Mouse (Mus musculus) heart, embryonic 14.5 days (tissue): ENCODE data around the gene Fdxr. TPM values are rescaled to one million over a fixed set of nuclear protein-coding genes. Genes with fewer than 3 reads are reported as not detected.

Experiments used
- ATAC-seq: fragments of 200-750 bp; cut with Nextera tagmentation; 2 replicates; pipeline ENCODE4 v1.8.0; 2017; ENCODE audit warnings: low read depth, moderate TSS enrichment; ENCODE audit not compliant: insufficient number of reproducible peaks, insufficient read depth, low FRiP score
- H3K27ac ChIP-seq, 2 experiments: fragments of 200-500 bp in 1 of 2; fragments of 300-500 bp in 1 of 2; sonication (generic) in 1 of 2; replicated peaks in 1 of 2; 2 replicates each; pipeline ENCODE4 v1.5.1; 2012 to 2014; ENCODE audit warnings: low read depth in 2 of 2, low read length in 2 of 2, control low read depth in 1 of 2, mild to moderate bottlenecking in 1 of 2, mixed read lengths in 1 of 2; ENCODE audit not compliant: control insufficient read depth in 1 of 2, insufficient read depth in 1 of 2
- H3K27me3 ChIP-seq: fragments of 300-500 bp; sonication (generic); 2 replicates; pipeline ENCODE4 v1.6.1; 2014; ENCODE audit warnings: mild to moderate bottlenecking, low read length, control low read depth; ENCODE audit not compliant: control insufficient read depth, insufficient read depth
- H3K36me3 ChIP-seq: fragments of 300-500 bp; sonication (generic); 2 replicates; pipeline ENCODE4 v1.6.1; 2014; ENCODE audit warnings: mild to moderate bottlenecking, control low read depth, low read length, mixed read lengths; ENCODE audit not compliant: control insufficient read depth, insufficient read depth
- H3K4me1 ChIP-seq, 2 experiments: fragments of 200-500 bp in 1 of 2; fragments of 300-500 bp in 1 of 2; sonication (generic) in 1 of 2; 2 replicates each; pipeline ENCODE4 v1.6.1; 2012 to 2014; ENCODE audit warnings: low read length in 2 of 2, control low read depth in 1 of 2, mixed read lengths in 1 of 2; ENCODE audit not compliant: control insufficient read depth in 2 of 2, insufficient read depth in 2 of 2
- H3K4me2 ChIP-seq: fragments of 300-500 bp; sonication (generic); 2 replicates; pipeline ENCODE4 v1.6.1; 2014; ENCODE audit warnings: mild to moderate bottlenecking, low read length
- H3K4me3 ChIP-seq, 2 experiments: fragments of 200-500 bp in 1 of 2; fragments of 300-500 bp in 1 of 2; sonication (generic) in 1 of 2; 2 replicates each; pipeline ENCODE4 v1.5.1; 2012 to 2014; ENCODE audit warnings: low read length in 2 of 2, mild to moderate bottlenecking in 2 of 2, control low read depth in 1 of 2, low read depth in 1 of 2, moderate library complexity in 1 of 2; ENCODE audit not compliant: control insufficient read depth in 1 of 2, insufficient read depth in 1 of 2
- H3K9ac ChIP-seq: fragments of 300-500 bp; sonication (generic); 2 replicates; pipeline ENCODE4 v1.6.1; 2014; ENCODE audit warnings: mild to moderate bottlenecking, low read length
- H3K9me3 ChIP-seq: fragments of 300-500 bp; sonication (generic); 2 replicates; pipeline ENCODE4 v1.6.1; 2016; ENCODE audit warnings: low read length, control low read depth; ENCODE audit not compliant: control insufficient read depth
- WGBS: fragments of 180-500 bp; shearing (Covaris S2); extraction: QIAGEN DNeasy Blood & Tissue Kit; methylation state at CpG from one replicate; pipeline ENCODE4 v1.1.7; 2014; 5-methylcytosine and 5-hydroxymethylcytosine counted together
- polyA plus RNA-seq: library from polyadenylated mRNA; unstranded; fragments of >200 nt; fragmentation: Nextera tagmentation; extraction: Ambion mirVana; gene quantifications from 2 replicates; pipeline ENCODE4 v1.2.1, GENCODE M21; 2014

Fdxr gene
- polyA plus RNA-seq, 1 experiment from 2014 or later = 9.3 TPM

- H3K36me3 ChIP-seq = no peaks in the 10 kb centered on the region
- peaks cover 26 to 32% of the 10 kb centered on the region in 2 experiments for H3K4me1 ChIP-seq
- WGBS = 73% methylated on average over 20 of the region's 20 CpGs
- ATAC-seq = no peak
- H3K4me3 ChIP-seq = no peak overlapping the region
- no peak overlapping the region for H3K4me2 ChIP-seq
- no peak overlapping the region for H3K9ac ChIP-seq
- H3K9me3 ChIP-seq = no peaks in the 10 kb centered on the region
- 0 out of 2 replicates have a peak, but pooled peaks cover 7% of the 10 kb centered on the region for H3K27me3 ChIP-seq
- H3K27ac ChIP-seq = no peak overlapping the region
Measured at GRCm38 (mm10) chr11:115233526-115234290, 43.1 kb downstream of the Fdxr start.

GRCm38 (mm10) chr11:115232889-115233288, 44.0 kb downstream of the Fdxr start:
- 82% methylated on average over 5 of the region's 5 CpGs for WGBS
- Histone ChIP-seq H3K4me3 (no peak overlapping the region), H3K27ac (no peak overlapping the region), H3K4me2 (no peak overlapping the region), H3K9ac (no peak overlapping the region), H3K9me3 (no peaks in the 10 kb centered on the region), H3K4me1 (peaks cover 30 to 36% of the 10 kb centered on the region in 2 experiments), H3K27me3 (0 out of 2 replicates have a peak, but pooled peaks cover 7% of the 10 kb centered on the region), H3K36me3 (no peaks in the 10 kb centered on the region)
- ATAC-seq = no peak

DNA sequence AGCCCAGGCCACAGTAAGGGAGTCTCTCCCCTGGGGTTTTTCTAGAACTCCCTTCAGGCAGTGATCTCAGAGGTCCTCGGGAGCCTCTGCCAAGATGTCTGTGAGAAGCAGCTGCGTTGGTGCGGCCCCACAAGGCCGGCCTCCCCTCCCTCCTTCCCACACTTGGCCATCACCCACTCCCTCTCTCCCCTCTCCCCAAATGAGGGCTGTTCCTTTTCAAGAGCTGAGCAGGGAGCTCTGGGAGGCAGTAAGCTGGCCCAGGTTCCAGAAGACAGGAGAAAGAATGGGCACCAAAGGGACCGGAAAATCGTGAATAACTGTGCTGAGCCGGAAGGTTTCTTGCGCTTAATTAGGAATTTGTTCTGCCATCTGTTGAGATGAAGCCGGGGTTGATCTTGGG, 44.9 kb downstream of the Fdxr start:
- peaks cover 38 to 46% of the 10 kb centered on the region in 2 experiments for H3K4me1 ChIP-seq
- ATAC-seq = no peak
- H3K4me2 ChIP-seq = no peak overlapping the region
- no peaks in the 10 kb centered on the region for H3K9me3 ChIP-seq
- no peak overlapping the region for H3K9ac ChIP-seq
- H3K27me3 ChIP-seq = 0 out of 2 replicates have a peak, but pooled peaks cover 7% of the 10 kb centered on the region
- no peak overlapping the region for H3K27ac ChIP-seq
- H3K36me3 ChIP-seq = no peaks in the 10 kb centered on the region
- 71% methylated on average over 9 of the region's 9 CpGs for WGBS
- no peak overlapping the region for H3K4me3 ChIP-seq

GRCm38 (mm10) chr11:115231168-115231915, 45.5 kb downstream of the Fdxr start:
- Histone ChIP-seq H3K4me2 (no peak overlapping the region), H3K9ac (no peak overlapping the region), H3K27ac (no peak overlapping the region), H3K4me1 (peaks cover 41 to 50% of the 10 kb centered on the region in 2 experiments), H3K36me3 (no peaks in the 10 kb centered on the region), H3K9me3 (no peaks in the 10 kb centered on the region), H3K4me3 (no peak overlapping the region), H3K27me3 (0 out of 2 replicates have a peak, but pooled peaks cover 7% of the 10 kb centered on the region)
- ATAC-seq = no peak
- WGBS = 69% methylated on average over 14 of the region's 14 CpGs

DNA sequence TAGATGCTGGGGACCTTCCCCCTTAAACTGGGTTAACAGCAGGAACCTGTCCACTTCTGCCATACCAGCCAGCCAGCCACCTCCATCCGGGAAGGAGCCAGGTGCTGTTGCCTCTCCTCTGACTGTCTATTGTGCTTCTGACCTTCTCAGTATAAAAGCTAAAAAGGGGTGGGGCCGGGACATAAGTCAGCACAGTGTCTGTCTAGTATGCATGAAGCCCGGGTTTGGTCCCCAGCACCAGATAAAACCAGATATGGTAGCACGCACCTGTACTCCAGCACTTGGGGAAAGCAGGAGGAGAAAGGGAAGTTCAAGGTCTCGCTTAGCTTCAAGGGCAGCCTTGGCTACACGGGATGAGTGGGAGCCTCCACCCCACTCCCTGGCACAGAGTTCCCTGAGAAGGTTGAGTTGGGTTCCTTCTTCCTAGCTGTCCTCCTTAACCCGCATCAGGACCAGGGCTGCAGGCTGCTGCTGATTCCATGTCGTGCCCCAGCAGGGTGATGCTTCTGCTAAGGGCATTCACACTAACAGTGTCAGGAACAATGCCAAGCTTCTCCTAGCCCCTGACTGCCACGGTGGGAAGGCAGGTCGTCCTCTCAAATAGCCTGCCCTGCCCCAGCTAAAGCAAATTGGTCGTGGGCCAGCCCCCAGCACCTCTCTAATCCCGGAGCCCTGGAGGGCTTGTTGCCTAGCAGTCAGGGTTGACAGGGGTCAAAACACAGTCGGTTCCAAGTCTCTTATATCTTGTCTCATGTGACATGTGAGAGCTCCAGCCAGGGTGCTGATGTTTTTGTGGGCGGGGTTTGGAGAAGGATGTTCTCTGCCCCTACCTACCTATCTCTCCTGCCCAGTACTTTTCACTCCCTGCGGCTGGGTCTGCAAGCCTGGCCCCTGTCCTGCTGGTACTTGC, 47.6 kb downstream of the Fdxr start:
- no peak overlapping the region for H3K9ac ChIP-seq
- H3K36me3 ChIP-seq = no peaks in the 10 kb centered on the region
- 0 out of 4 replicates have a peak overlapping the region, but pooled peaks of 1 of the 2 experiments have one; percentile 8 for H3K27ac ChIP-seq
- H3K4me2 ChIP-seq = no peak overlapping the region
- peaks cover 46 to 57% of the 10 kb centered on the region in 2 experiments for H3K4me1 ChIP-seq
- peak; percentile 10; the same call in 1 of the 2 replicates for ATAC-seq
- 43% methylated on average over 15 of the region's 15 CpGs for WGBS
- 0 out of 2 replicates have a peak, but pooled peaks cover 2% of the 10 kb centered on the region for H3K27me3 ChIP-seq
- H3K9me3 ChIP-seq = no peaks in the 10 kb centered on the region
- no peak overlapping the region for H3K4me3 ChIP-seq

GRCm38 (mm10) chr11:115228430-115228829, 48.4 kb downstream of the Fdxr start:
- Histone ChIP-seq H3K9me3 (no peaks in the 10 kb centered on the region), H3K36me3 (no peaks in the 10 kb centered on the region), H3K4me1 (peaks cover 53 to 65% of the 10 kb centered on the region in 2 experiments), H3K27ac (no peak overlapping the region), H3K27me3 (0 out of 2 replicates have a peak, but pooled peaks cover 2% of the 10 kb centered on the region), H3K9ac (no peak overlapping the region), H3K4me2 (no peak overlapping the region), H3K4me3 (no peak overlapping the region)
- no peak for ATAC-seq
- WGBS = 51% methylated on average over 7 of the region's 7 CpGs

GRCm38 (mm10) chr11:115227640-115228039, 49.2 kb downstream of the Fdxr start:
- Histone ChIP-seq H3K36me3 (no peaks in the 10 kb centered on the region), H3K4me2 (no peak overlapping the region), H3K4me3 (no peak overlapping the region), H3K27me3 (0 out of 2 replicates have a peak, but pooled peaks cover 2% of the 10 kb centered on the region), H3K27ac (no peak overlapping the region), H3K9ac (no peak overlapping the region), H3K4me1 (peaks cover 61 to 73% of the 10 kb centered on the region in 2 experiments), H3K9me3 (no peaks in the 10 kb centered on the region)
- 31% methylated on average over 12 of the region's 12 CpGs for WGBS
- no peak for ATAC-seq
